Mouse (Mus musculus): ENCODE measurements at regions not wholly inside any gene's neighbourhood (a gene's known extent, or its start where the extent isn't known, plus 50 kb on each side); places are given as distances from the start of the nearest gene placed in this dataset.

DNA sequence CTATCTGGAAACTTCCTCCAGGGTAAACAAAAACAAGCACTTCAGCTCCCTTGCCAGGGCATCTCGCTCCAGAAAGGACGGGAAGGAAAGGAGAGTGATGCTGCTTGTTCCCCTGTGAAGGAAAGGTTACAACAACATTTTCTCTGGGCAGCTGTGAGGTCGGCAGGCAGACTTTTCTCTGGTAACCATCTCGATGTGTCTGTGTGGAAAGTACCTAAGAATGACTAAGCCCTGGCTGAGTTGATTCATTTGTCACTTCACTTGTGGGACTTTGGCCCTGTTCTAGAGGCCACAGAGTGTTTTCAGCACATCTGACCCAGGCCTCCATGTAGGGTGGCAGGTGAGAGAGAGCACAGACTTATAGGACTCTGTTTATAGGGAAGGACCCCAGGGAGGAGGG is 201.0 kb upstream of the Klf4 start (continued):
- peak; percentile 54; the same call in 1 of the 2 replicates for TF ChIP-seq MEF2A (IDR thresholded peaks at IDR 0.05; ENCODE audit: borderline replicate concordance, low read depth, low read length)
- TF ChIP-seq HCFC1 (IDR thresholded peaks at IDR 0.05; ENCODE audit: low read depth, low read length): no peak
- no peak for TF ChIP-seq MAX (IDR thresholded peaks at IDR 0.05; ENCODE audit: low read length)
- no peak for TF ChIP-seq GABPA (IDR thresholded peaks at IDR 0.05; ENCODE audit: insufficient replicate concordance, low read depth, low read length)
- no peak for TF ChIP-seq CTCF (conservative IDR thresholded peaks at IDR 0.05 in 1 of 2, IDR thresholded peaks at IDR 0.05 in 1 of 2; ENCODE audit: low read depth in 2 of 2, low read length in 2 of 2)

DNA sequence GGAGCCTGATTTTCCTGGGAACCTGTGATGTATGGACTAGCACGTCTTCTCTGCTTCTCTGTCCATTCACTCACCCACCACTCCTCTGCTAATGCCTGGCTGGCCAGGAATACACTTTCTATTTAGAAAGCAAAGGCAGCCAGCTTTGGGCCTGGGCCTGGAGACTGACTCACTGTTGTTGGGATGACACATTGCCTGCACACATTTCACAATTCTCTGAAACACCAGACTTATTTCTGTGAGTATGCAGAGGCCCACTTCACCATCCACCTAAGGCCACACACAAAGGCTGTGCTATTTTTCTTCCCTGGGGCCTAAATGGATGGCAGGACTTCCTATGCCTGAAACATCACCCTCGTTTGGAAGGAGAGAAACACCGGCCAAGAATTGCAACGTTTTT is 199.7 kb upstream of the Klf4 start:
- dilution Hi-C loops (cut with MboI; ENCODE audit: extremely low pct_ligation_motif_present, extremely low pct_unique_long_range_greater_than_20kb, low sequenced_read_pairs): no loop called here
- H3K4me1 ChIP-seq (ENCODE audit: control insufficient read depth in 1 of 2, insufficient read depth in 2 of 2): peaks cover 25 to 41% of the 10 kb centered on the region in 2 experiments
- no peaks in the 10 kb centered on the region for H3K79me2 ChIP-seq (replicated peaks; ENCODE audit: control insufficient read depth, extremely low read depth, insufficient read depth, poor library complexity, severe bottlenecking)
- H3K9ac ChIP-seq (ENCODE audit: insufficient read depth, low read depth): no peak overlapping the region
- in situ Hi-C loops (cut with MboI; ENCODE audit: low pct_ligation_motif_present, low pct_unique_long_range_greater_than_20kb, low sequenced_read_pairs): no loop called here
- no peak for DNase-seq (ENCODE audit: extremely low read depth)
- H3K9me3 ChIP-seq (replicated peaks; ENCODE audit: low read length): no peaks in the 10 kb centered on the region
- no peak overlapping the region for H3K4me3 ChIP-seq (replicated peaks in 1 of 3; ENCODE audit: low read depth in 2 of 3, low read length in 2 of 3, poor library complexity in 1 of 3)
- H3K27ac ChIP-seq (ENCODE audit: insufficient read depth, low read depth): no peak overlapping the region
- TF ChIP-seq USF1 (IDR thresholded peaks at IDR 0.05; ENCODE audit: low read depth, low read length) (no peak), UBTF (IDR thresholded peaks at IDR 0.05; ENCODE audit: low read depth, low read length) (no peak), EP300 (IDR thresholded peaks at IDR 0.05; ENCODE audit: low read length) (no peak), SMC3 (IDR thresholded peaks at IDR 0.05; ENCODE audit: low read depth, low read length) (no peak)
- H3K4me2 ChIP-seq (ENCODE audit: insufficient read depth, low read depth, poor library complexity, severe bottlenecking): no peak overlapping the region
- no peaks in the 10 kb centered on the region for H3K27me3 ChIP-seq (replicated peaks)
- H3K36me3 ChIP-seq (replicated peaks in 1 of 2; ENCODE audit: control insufficient read depth in 1 of 2, insufficient read depth in 1 of 2, low read length in 1 of 2): no peaks in the 10 kb centered on the region

DNA sequence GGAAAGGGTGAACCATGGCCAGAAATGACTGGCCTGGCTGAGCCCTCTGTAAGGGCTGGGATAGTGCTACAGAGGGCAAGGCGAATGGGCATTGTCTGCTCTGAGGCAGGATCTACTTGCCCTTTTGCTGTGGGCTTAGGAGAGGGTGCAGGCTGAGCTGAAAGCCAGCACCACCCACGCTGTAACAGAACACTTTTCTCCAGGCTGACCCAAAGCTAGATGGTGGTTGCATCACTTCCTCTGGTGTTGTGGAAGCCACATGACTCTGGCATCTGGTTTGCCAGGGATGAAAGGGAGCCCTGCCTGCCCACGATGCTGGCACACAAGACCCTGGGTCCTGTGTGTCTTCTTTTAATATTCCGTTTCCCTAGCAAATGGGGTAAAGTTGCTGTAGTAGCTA is 198.0 kb upstream of the Klf4 start:
- in situ Hi-C loops (cut with MboI; ENCODE audit: low pct_ligation_motif_present, low pct_unique_long_range_greater_than_20kb, low sequenced_read_pairs) (no loop called here), dilution Hi-C loops (cut with MboI; ENCODE audit: extremely low pct_ligation_motif_present, extremely low pct_unique_long_range_greater_than_20kb, low sequenced_read_pairs) (no loop called here)
- no peaks in the 10 kb centered on the region for H3K9me3 ChIP-seq (replicated peaks; ENCODE audit: low read length)
- H3K4me2 ChIP-seq (ENCODE audit: insufficient read depth, low read depth, poor library complexity, severe bottlenecking): no peak overlapping the region
- H3K4me3 ChIP-seq (replicated peaks in 1 of 3; ENCODE audit: low read depth in 2 of 3, low read length in 2 of 3, poor library complexity in 1 of 3): no peak overlapping the region
- peaks cover 25 to 41% of the 10 kb centered on the region in 2 experiments for H3K4me1 ChIP-seq (ENCODE audit: control insufficient read depth in 1 of 2, insufficient read depth in 2 of 2)
- DNase-seq (ENCODE audit: extremely low read depth): peak; percentile 49
- no peaks in the 10 kb centered on the region for H3K79me2 ChIP-seq (replicated peaks; ENCODE audit: control insufficient read depth, extremely low read depth, insufficient read depth, poor library complexity, severe bottlenecking)
- H3K27ac ChIP-seq (ENCODE audit: insufficient read depth, low read depth): peak overlapping the region; percentile 30; the same call in 1 of the 2 replicates
- H3K36me3 ChIP-seq (replicated peaks in 1 of 2; ENCODE audit: control insufficient read depth in 1 of 2, insufficient read depth in 1 of 2, low read length in 1 of 2): no peaks in the 10 kb centered on the region
- H3K27me3 ChIP-seq (replicated peaks): no peaks in the 10 kb centered on the region
- TF ChIP-seq ZMIZ1 (IDR thresholded peaks at IDR 0.05; ENCODE audit: low read depth, low read length) (no peak), MAZ (IDR thresholded peaks at IDR 0.05; ENCODE audit: low read depth, low read length) (no peak), MAX (IDR thresholded peaks at IDR 0.05; ENCODE audit: low read length) (peak; percentile 71; the same call in 1 of the 2 replicates), HCFC1 (IDR thresholded peaks at IDR 0.05; ENCODE audit: low read depth, low read length) (peak; percentile 26), MYC (IDR thresholded peaks at IDR 0.05; ENCODE audit: low read depth, low read length) (peak; percentile 79; the same call in 1 of the 2 replicates), ETS1 (conservative IDR thresholded peaks at IDR 0.05; ENCODE audit: low read depth, low read length) (no peak), USF1 (IDR thresholded peaks at IDR 0.05; ENCODE audit: low read depth, low read length) (peak; percentile 17; the same call in 1 of the 2 replicates), IRF4 (IDR thresholded peaks at IDR 0.05; ENCODE audit: low read depth, low read length) (no peak)
- no peak overlapping the region for H3K9ac ChIP-seq (ENCODE audit: insufficient read depth, low read depth)

Measured in CH12.LX (cell line).